ENCODE assay signal across 14 mouse cellular contexts in the genomic region with DNA sequence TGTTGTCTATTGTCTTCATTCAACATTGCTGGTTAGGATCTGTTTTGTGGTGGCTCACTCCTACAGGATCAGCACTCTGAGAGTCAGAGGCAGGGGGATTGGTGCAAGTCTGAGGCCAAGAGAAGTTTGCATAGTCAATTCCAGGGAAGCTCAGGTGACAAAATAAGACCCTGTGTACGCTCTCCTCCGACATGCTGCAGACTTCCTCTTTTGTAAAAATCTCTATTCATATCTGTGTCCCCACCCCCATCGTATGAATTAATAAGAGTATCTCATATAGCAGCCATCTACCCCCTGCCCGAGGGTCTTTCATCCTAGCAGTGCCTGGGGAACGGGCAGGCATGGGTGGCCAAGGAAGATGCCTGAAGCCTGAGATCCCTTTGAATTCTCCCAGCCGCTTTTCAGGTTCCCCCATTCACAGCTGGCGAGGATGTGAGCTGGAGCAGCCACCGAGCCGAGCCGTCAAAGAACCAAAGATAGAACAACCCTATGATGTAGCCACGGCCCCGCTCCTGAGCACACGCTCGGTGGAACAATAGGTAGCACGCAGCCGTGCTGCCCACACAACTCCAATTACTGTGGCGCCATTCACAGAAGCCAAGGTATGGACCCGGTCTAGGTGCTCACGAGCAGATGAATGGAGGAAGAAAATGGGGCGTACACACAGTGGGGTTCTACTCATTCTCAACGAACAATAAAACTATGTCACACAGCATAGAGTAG.
"Had no signal": no experiment of that assay in that cellular context is flagged by ENCODE, and none has a peak within 500 bp of the region (broad histone marks: within the 10 kb centered on the region; RNA-seq: fewer than 3 reads in every experiment).

No protein-coding gene starts in this region.

- H3K9me3 ChIP-seq: limb, embryonic 12.5 days; liver, embryonic 13.5 days; lung, embryonic 15.5 days; neural tube, embryonic 12.5 days had no signal

- H3K4me2 ChIP-seq: limb, embryonic 12.5 days; liver, embryonic 13.5 days; lung, embryonic 15.5 days; neural tube, embryonic 12.5 days had no signal

- H3K9ac ChIP-seq: limb, embryonic 12.5 days; liver, embryonic 13.5 days; liver, postnatal 0 days; lung, embryonic 15.5 days; neural tube, embryonic 12.5 days had no signal

- H3K4me1 ChIP-seq: liver, embryonic 13.5 days; lung, embryonic 15.5 days had no signal

- H3K27ac ChIP-seq: left cerebral cortex, adult 2 months; liver, embryonic 13.5 days; lung, embryonic 15.5 days; neural tube, embryonic 12.5 days had no signal

- H3K27me3 ChIP-seq: limb, embryonic 12.5 days; lung, embryonic 15.5 days had no signal

- H3K36me3 ChIP-seq: limb, embryonic 12.5 days; liver, embryonic 13.5 days; lung, embryonic 15.5 days; neural tube, embryonic 12.5 days had no signal

- ATAC-seq: liver, postnatal 0 days had no signal

- H3K4me3 ChIP-seq: left cerebral cortex, adult 2 months; limb, embryonic 12.5 days; liver, embryonic 13.5 days; lung, embryonic 15.5 days; neural tube, embryonic 12.5 days had no signal

- DNase-seq: kidney, adult 8-10 months; kidney, postnatal 25 days; liver; liver, embryonic 13.5 days; liver, postnatal 0 days; lung, postnatal 14 days; right cerebral cortex, postnatal 4 days; spleen, adult 18-20 months; thymus, adult 18-20 months; thymus, postnatal 14 days had no signal
